Mouse (Mus musculus) monocyte, adult 5-6 weeks (primary cell): ENCODE measurements around the gene Epha5. TPM values are rescaled to one million over a fixed set of nuclear protein-coding genes. Genes with fewer than 3 reads are reported as not detected.

Source experiments
- ATAC-seq: fragments of 153-309, 156-312 bp; replicated peaks from 2 replicates; pipeline ENCODE4 v1.8.0; 2017; ENCODE audit warnings: mild to moderate bottlenecking; ENCODE audit not compliant: low TSS enrichment, insufficient number of reproducible peaks, severe bottlenecking, poor library complexity, low FRiP score
- total RNA-seq: library from RNA; stranded (forward); fragments of 200-1000, 200-491, 200-594 nt; gene quantifications from 3 replicates; pipeline ENCODE4 v1.2.3, GENCODE M21; 2017

Epha5 gene
- total RNA-seq, 1 experiment from 2014 or later = not detected

GRCm38 (mm10) chr5:84037250-84037963, 379.8 kb downstream of the Epha5 start:
- no peak for ATAC-seq
